Mouse (Mus musculus) kidney, adult 2 months (tissue): ENCODE measurements at regions not wholly inside any gene's neighbourhood (a gene's known extent, or its start where the extent isn't known, plus 50 kb on each side); places are given as distances from the start of the nearest gene placed in this dataset.

ENCODE experiments used
- CTCF ChIP-seq: fragments of 200-500 bp; conservative IDR thresholded peaks from 2 replicates; pipeline ENCODE4 v1.5.1; 2011; ENCODE audit warnings: low read depth, mild to moderate bottlenecking, control low read depth, low read length, moderate library complexity, mixed read lengths; ENCODE audit not compliant: insufficient read depth, insufficient read length
- POLR2A ChIP-seq: fragments of 200-500 bp; IDR thresholded peaks from one replicate; pipeline ENCODE4 v1.6.1; 2011; ENCODE audit warnings: low read depth, low read length, control low read depth

- TF ChIP-seq CTCF (no peak), POLR2A (no peak)
These were observed 71.5 kb upstream of the Btg1 start for GRCm38 (mm10) chr10:96545312-96545711.
